Mouse (Mus musculus) heart, adult 2 months (tissue): Measurements from ENCODE around the gene Rps13.

Experiments
- CTCF ChIP-seq: fragments of 200-600 bp; IDR thresholded peaks from 2 replicates; pipeline ENCODE4 v1.8.1; 2022; ENCODE audit warnings: antibody characterized with exemption, mild to moderate bottlenecking, moderate library complexity
- EP300 ChIP-seq: fragments of 200-500 bp; IDR thresholded peaks from 2 replicates; pipeline ENCODE4 v1.6.1; 2011; ENCODE audit warnings: low read depth, low read length, control low read depth; ENCODE audit not compliant: insufficient read depth
- POLR2A ChIP-seq: fragments of 200-500 bp; IDR thresholded peaks from 2 replicates; pipeline ENCODE4 v1.6.1; 2011; ENCODE audit warnings: mild to moderate bottlenecking, low read depth, low read length, control low read depth; ENCODE audit not compliant: insufficient read depth

- TF ChIP-seq CTCF (no peak), POLR2A (no peak), EP300 (no peak)
Observed at GRCm38 (mm10) chr7:116294961-116295360, 39.0 kb downstream of the Rps13 start.
